Comparison of ENCODE assay signal across 9 mouse cellular contexts in the genomic region with DNA sequence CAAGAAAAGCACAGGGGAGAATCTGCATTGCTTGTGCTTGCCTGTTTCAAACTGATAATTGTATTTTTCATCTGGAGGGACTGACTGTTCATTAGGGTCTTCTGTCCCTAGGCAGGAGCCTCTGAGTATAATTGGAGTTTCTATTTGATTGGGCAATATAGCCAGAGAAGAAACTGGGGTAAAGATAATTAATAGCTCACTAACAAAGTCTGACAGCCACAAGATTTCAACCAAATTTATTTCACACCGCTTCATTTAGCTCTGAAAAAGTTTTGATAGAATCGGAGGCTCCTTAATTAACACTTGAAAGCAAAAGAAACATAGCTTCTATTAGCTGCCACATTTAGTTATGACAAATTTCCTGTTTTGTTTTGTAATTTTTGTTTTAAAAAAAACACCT. TPM values are rescaled to one million over a fixed set of nuclear protein-coding genes. Genes with fewer than 3 reads are reported as not detected.
DNase-seq lines count a peak whose midpoint lies in the region; ATAC-seq and TF ChIP-seq lines count a peak whose summit lies in the region.
"Had no signal": no experiment of that assay in that cellular context is flagged by ENCODE, and none has a peak within 500 bp of the region (broad histone marks: within the 10 kb centered on the region; RNA-seq: fewer than 3 reads in every experiment).

No protein-coding gene starts in this region.

- peak overlapping the region; percentile 90 for H3K4me3 ChIP-seq in layer of hippocampus, adult 2 months
- H3K4me3 ChIP-seq in forebrain, embryonic 13.5 days: peak overlapping the region; percentile 57
- peak overlapping the region; percentile 67 for H3K4me3 ChIP-seq in limb, embryonic 10.5 days
- H3K4me3 ChIP-seq in stomach, embryonic 14.5 days (ENCODE audit: low read depth, low read length): peak overlapping the region; percentile 4; the same call in 1 of the 2 replicates
- H3K4me3 ChIP-seq: megakaryocyte, embryonic 14.5 days had no signal

- peaks cover 42% of the 10 kb centered on the region for H3K4me1 ChIP-seq in forebrain, embryonic 13.5 days
- peaks cover 46% of the 10 kb centered on the region for H3K4me1 ChIP-seq in limb, embryonic 10.5 days
- peaks cover 7% of the 10 kb centered on the region; the same call in 1 of the 2 replicates for H3K4me1 ChIP-seq in stomach, embryonic 14.5 days (ENCODE audit: control insufficient read depth, insufficient read depth, low read length)

- ATAC-seq in forebrain, embryonic 13.5 days: no peak
- no peak for ATAC-seq in stomach, embryonic 14.5 days (ENCODE audit: insufficient number of reproducible peaks, insufficient read depth, low FRiP score, low read depth)

- peak overlapping the region; percentile 90 for H3K27ac ChIP-seq in layer of hippocampus, adult 2 months
- peak overlapping the region; percentile 62 for H3K27ac ChIP-seq in forebrain, embryonic 13.5 days
- peak overlapping the region; percentile 84 for H3K27ac ChIP-seq in limb, embryonic 10.5 days
- no peak overlapping the region for H3K27ac ChIP-seq in stomach, embryonic 14.5 days (ENCODE audit: low read length)

- no peaks in the 10 kb centered on the region for H3K36me3 ChIP-seq in forebrain, embryonic 13.5 days (ENCODE audit: poor library complexity, severe bottlenecking)
- peaks cover 12% of the 10 kb centered on the region for H3K36me3 ChIP-seq in limb, embryonic 10.5 days
- H3K36me3 ChIP-seq in stomach, embryonic 14.5 days (ENCODE audit: control insufficient read depth, insufficient read depth, low read length): no peaks in the 10 kb centered on the region

- 0 out of 2 replicates have a peak, but pooled peaks cover 2% of the 10 kb centered on the region for H3K27me3 ChIP-seq in forebrain, embryonic 13.5 days
- H3K27me3 ChIP-seq in limb, embryonic 10.5 days (ENCODE audit: low read depth, poor library complexity, severe bottlenecking): no peaks in the 10 kb centered on the region
- H3K27me3 ChIP-seq in stomach, embryonic 14.5 days (ENCODE audit: control insufficient read depth, insufficient read depth, low read length): no peaks in the 10 kb centered on the region

- no peaks in the 10 kb centered on the region for H3K9me3 ChIP-seq in forebrain, embryonic 13.5 days (replicated peaks)
- no peaks in the 10 kb centered on the region for H3K9me3 ChIP-seq in limb, embryonic 10.5 days (replicated peaks)
- H3K9me3 ChIP-seq in stomach, embryonic 14.5 days (ENCODE audit: control insufficient read depth, low read depth, low read length): no peaks in the 10 kb centered on the region
- H3K9me3 ChIP-seq: megakaryocyte, embryonic 14.5 days had no signal

- 6% methylated on average over 2 of the region's 2 CpGs for WGBS in forebrain, embryonic 13.5 days
- WGBS in limb, embryonic 10.5 days: 17% methylated on average over 2 of the region's 2 CpGs
- 46% methylated on average over 2 of the region's 2 CpGs for WGBS in stomach, embryonic 14.5 days

- no peak for DNase-seq in layer of hippocampus, adult 2 months (ENCODE audit: low spot score in 2 of 2)
- DNase-seq in layer of hippocampus, postnatal 14 days (ENCODE audit: low spot score in 2 of 2): no peak
- no peak for DNase-seq in limb, embryonic 10.5 days (ENCODE audit: low spot score)
- DNase-seq in right cerebral cortex, postnatal 25 days: no peak
- no peak for DNase-seq in left cerebral cortex, adult 8-10 months (ENCODE audit: low spot score in 2 of 2)
- DNase-seq: layer of hippocampus, adult 9-11 months had no signal

- TF ChIP-seq CTCF in layer of hippocampus, adult 2 months (conservative IDR thresholded peaks at IDR 0.05): no peak

- H3K9ac ChIP-seq in forebrain, embryonic 13.5 days: peak overlapping the region; percentile 61
- no peak overlapping the region for H3K9ac ChIP-seq in stomach, embryonic 14.5 days (replicated peaks; ENCODE audit: low read depth, low read length)

- H3K4me2 ChIP-seq in forebrain, embryonic 13.5 days: peak overlapping the region; percentile 62
- peak overlapping the region; percentile 31 for H3K4me2 ChIP-seq in stomach, embryonic 14.5 days (replicated peaks; ENCODE audit: low read depth, low read length)

RNA-seq across cellular contexts. Expression of a gene that starts 2.2 kb away (rescaled TPM):
- total RNA-seq in layer of hippocampus, adult 2 months (2021): 10 to 100 TPM; 35.1 to 41.4 TPM
- total RNA-seq in layer of hippocampus, postnatal 14 days (2021): 10 to 100 TPM; 35.9 TPM
- polyA plus RNA-seq in forebrain, embryonic 13.5 days (2015; fragmentation: Nextera tagmentation; extraction: Ambion mirVana): 48.1 and 58.5 TPM in 2 replicates
- polyA plus RNA-seq in limb, embryonic 10.5 days (2016; fragmentation: Nextera tagmentation; extraction: Ambion mirVana): 60.7 and 69.3 TPM in 2 replicates
- polyA plus RNA-seq in stomach, embryonic 14.5 days (2014; fragmentation: Nextera tagmentation; extraction: Ambion mirVana): 24.0 and 25.1 TPM in 2 replicates
- 10 to 100 TPM; 25.2 to 31.9 (median 30.2) TPM for total RNA-seq in left cerebral cortex, adult 8-10 months (2022)

Comparison
In these comparisons a context has a peak if more than half of its experiments do, and no peak if none do; other contexts are left out.
1. H3K4me3 ChIP-seq: peak in every context shown above with its lines; median percentile 90 in layer of hippocampus, adult 2 months; 67 in limb, embryonic 10.5 days; 57 in forebrain, embryonic 13.5 days; 4 in stomach, embryonic 14.5 days.